Mouse (Mus musculus): ENCODE measurements around the gene Duox1. TPM values are rescaled to one million over a fixed set of nuclear protein-coding genes. Genes with fewer than 3 reads are reported as not detected.

Duox1 gene
- polyA plus RNA-seq, 1 experiment from 2014 or later = 0.05 TPM

DNA sequence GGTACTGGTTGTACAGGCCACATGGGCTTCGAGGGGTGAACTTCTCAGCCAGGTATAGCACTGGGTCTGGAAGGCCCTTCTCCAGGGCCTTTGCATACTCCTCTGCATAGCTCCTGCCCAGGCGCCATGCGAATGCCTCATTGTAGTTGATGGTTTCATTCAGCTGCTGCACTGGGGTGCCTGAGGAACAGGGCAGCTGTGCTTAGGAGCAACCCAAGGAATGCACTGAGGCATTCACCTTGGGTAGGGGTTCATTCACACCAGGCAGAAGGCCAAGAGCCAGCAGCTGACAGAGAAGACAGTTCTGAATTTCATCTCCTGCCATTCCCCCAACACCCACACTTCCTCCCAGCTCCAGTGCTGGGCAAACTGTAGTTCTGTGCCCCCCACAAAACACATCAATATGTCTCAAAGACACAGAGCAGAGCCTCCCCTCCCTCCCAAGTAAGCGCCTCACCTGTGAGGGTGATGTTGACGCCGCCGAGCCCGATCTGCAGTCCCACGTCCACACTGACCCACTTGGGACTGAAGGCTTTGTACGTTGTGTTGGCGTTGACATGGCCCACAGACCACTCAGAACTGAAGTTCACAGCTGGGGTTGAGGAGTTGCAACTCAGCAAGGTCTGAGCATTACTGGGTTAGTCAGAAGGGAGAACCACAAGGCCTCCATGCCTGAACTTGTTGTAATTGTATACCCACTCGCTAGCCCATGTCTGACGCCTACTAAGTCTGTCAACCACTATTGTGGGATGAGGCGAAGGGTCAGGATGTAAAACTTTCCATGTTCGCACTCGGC, 10.2 kb upstream of the Duox1 start:
- Histone ChIP-seq H3K9ac (ENCODE audit: low read length) (no peak overlapping the region), H3K4me3 (ENCODE audit: low read depth, low read length) (no peak overlapping the region), H3K4me2 (ENCODE audit: low read length) (no peak overlapping the region), H3K27me3 (replicated peaks; ENCODE audit: control insufficient read depth, insufficient read depth, low read length) (peaks cover 74% of the 10 kb centered on the region), H3K27ac (ENCODE audit: low read depth) (no peak overlapping the region), H3K4me1 (replicated peaks; ENCODE audit: control insufficient read depth, insufficient read depth, low read length) (peaks cover 8% of the 10 kb centered on the region), H3K36me3 (ENCODE audit: control insufficient read depth, insufficient read depth, low read length) (no peaks in the 10 kb centered on the region), H3K9me3 (ENCODE audit: control insufficient read depth, low read length) (no peaks in the 10 kb centered on the region)
- no peak for ATAC-seq (replicated peaks; ENCODE audit: low FRiP score, low TSS enrichment, low read depth)
- 84% methylated on average over 16 of the region's 16 CpGs for WGBS
- DNase-seq (ENCODE audit: low spot score) = no peak

DNA sequence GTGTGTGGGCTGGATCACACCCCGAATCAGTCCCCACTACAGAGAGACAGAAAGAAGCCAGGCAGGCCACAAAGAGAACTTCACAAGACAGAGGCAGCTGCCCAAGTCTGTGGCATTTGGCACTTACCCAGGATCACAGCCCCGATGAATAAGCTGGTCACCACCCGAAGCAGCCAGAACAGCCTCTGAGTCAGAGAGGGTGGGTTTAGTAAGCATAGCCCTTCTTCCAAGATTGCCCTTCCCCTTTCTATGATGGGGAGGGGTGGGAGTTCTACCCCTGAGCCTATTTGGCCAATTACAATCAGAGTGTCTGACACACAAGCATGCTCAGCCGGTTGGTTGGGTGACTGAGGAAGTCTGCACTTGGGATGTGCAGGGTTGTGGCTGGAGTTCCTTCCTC, 9.3 kb upstream of the Duox1 start:
- H3K27ac ChIP-seq (ENCODE audit: low read depth) = no peak overlapping the region
- no peaks in the 10 kb centered on the region for H3K36me3 ChIP-seq (ENCODE audit: control insufficient read depth, insufficient read depth, low read length)
- DNase-seq (ENCODE audit: low spot score) = no peak
- H3K9ac ChIP-seq (ENCODE audit: low read length) = no peak overlapping the region
- no peaks in the 10 kb centered on the region for H3K9me3 ChIP-seq (ENCODE audit: control insufficient read depth, low read length)
- no peak overlapping the region for H3K4me2 ChIP-seq (ENCODE audit: low read length)
- WGBS = 53% methylated on average over 4 of the region's 4 CpGs
- ATAC-seq (replicated peaks; ENCODE audit: low FRiP score, low TSS enrichment, low read depth) = no peak
- no peak overlapping the region for H3K4me3 ChIP-seq (ENCODE audit: low read depth, low read length)
- H3K4me1 ChIP-seq (replicated peaks; ENCODE audit: control insufficient read depth, insufficient read depth, low read length) = peaks cover 5% of the 10 kb centered on the region; the same call in 1 of the 2 replicates
- H3K27me3 ChIP-seq (replicated peaks; ENCODE audit: control insufficient read depth, insufficient read depth, low read length) = peaks cover 70% of the 10 kb centered on the region

DNA sequence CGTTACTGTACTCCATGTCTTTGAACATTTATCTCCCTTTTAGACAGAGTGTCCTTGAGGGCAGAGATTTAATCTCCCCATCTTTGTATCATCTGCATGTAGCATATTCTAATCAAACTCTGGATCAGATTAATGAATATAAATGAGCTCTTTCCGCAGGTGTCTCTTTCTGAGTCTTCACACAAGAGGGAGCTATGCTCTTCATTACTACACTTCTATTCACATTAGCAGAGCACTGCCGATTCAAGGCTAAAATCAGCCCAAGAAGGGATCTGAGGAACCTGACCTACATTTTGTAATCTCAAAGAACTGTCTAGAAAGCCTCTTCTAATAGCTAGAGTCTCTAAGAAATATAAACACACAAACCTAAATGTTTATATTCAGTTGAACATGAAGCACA, 5.8 kb upstream of the Duox1 start:
- Histone ChIP-seq H3K36me3 (ENCODE audit: control insufficient read depth, insufficient read depth, low read length) (no peaks in the 10 kb centered on the region), H3K27me3 (replicated peaks; ENCODE audit: control insufficient read depth, insufficient read depth, low read length) (peaks cover 74% of the 10 kb centered on the region), H3K9me3 (ENCODE audit: control insufficient read depth, low read length) (no peaks in the 10 kb centered on the region), H3K27ac (ENCODE audit: low read depth) (no peak overlapping the region), H3K4me2 (ENCODE audit: low read length) (no peak overlapping the region), H3K4me3 (ENCODE audit: low read depth, low read length) (no peak overlapping the region), H3K9ac (ENCODE audit: low read length) (no peak overlapping the region), H3K4me1 (replicated peaks; ENCODE audit: control insufficient read depth, insufficient read depth, low read length) (no peaks in the 10 kb centered on the region)
- 38% methylated on average over 3 of the region's 3 CpGs for WGBS
- DNase-seq (ENCODE audit: low spot score) = no peak
- ATAC-seq (replicated peaks; ENCODE audit: low FRiP score, low TSS enrichment, low read depth) = no peak

DNA sequence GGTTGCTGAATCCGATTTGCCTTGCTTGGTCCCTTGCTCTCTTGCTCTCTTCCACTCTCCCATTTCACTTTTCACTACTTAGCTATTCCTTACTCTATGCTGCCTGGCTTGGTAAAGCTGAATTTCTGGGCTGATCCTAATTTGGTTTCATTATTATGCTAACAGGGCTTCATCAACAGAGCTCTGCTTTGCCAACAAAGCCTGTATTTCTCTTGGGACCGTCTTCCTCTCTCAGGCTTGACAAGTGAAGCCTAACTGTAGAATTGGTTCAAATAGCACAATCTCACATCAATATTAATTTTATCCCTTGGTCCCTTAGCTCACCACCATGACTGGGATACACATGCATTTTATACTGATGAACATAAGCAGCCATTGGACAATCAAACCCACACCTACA, 3.9 kb upstream of the Duox1 start:
- 63% methylated on average over 2 of the region's 2 CpGs for WGBS
- H3K9ac ChIP-seq (ENCODE audit: low read length) = no peak overlapping the region
- no peak overlapping the region for H3K4me2 ChIP-seq (ENCODE audit: low read length)
- DNase-seq (ENCODE audit: low spot score) = no peak
- H3K4me1 ChIP-seq (replicated peaks; ENCODE audit: control insufficient read depth, insufficient read depth, low read length) = no peaks in the 10 kb centered on the region
- ATAC-seq (replicated peaks; ENCODE audit: low FRiP score, low TSS enrichment, low read depth) = no peak
- no peak overlapping the region for H3K27ac ChIP-seq (ENCODE audit: low read depth)
- no peaks in the 10 kb centered on the region for H3K9me3 ChIP-seq (ENCODE audit: control insufficient read depth, low read length)
- H3K4me3 ChIP-seq (ENCODE audit: low read depth, low read length) = no peak overlapping the region
- H3K27me3 ChIP-seq (replicated peaks; ENCODE audit: control insufficient read depth, insufficient read depth, low read length) = peaks cover 74% of the 10 kb centered on the region
- H3K36me3 ChIP-seq (ENCODE audit: control insufficient read depth, insufficient read depth, low read length) = no peaks in the 10 kb centered on the region

DNA sequence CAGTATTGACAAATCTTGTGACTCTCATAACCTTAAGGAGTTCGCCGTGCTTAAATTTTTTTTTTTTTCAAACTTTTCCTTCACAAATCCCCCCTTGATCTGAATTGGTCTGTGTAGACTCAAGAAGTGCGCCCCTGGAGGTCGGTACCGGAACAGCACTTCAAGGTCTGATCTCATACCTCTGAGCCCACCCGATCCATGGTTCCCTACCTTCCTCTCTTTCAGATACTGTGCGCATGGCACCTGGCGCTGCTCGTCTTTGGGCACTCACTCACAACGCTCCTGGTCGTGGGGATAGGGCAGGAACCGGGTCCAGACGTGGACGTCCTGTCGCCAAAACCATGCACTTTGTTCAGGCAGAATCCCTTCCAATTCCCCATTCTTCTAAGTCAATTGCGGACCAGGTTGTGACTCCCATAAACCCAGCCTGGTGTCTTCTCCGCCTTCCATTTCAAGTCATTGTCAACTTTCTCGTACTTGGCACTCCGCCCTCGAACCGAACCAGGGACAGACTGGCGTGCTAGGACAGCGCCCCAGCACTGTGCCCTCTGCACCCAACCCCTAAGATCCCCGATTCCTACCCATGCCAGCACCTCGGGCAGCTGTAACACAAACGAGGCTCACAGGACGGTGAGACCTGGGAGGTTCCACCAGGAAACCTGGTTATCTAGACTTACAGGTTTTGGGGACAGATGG, 2.6 kb upstream of the Duox1 start:
- peaks cover 61% of the 10 kb centered on the region for H3K27me3 ChIP-seq (replicated peaks; ENCODE audit: control insufficient read depth, insufficient read depth, low read length)
- no peak overlapping the region for H3K9ac ChIP-seq (ENCODE audit: low read length)
- DNase-seq (ENCODE audit: low spot score) = peak; percentile 87

DNA sequence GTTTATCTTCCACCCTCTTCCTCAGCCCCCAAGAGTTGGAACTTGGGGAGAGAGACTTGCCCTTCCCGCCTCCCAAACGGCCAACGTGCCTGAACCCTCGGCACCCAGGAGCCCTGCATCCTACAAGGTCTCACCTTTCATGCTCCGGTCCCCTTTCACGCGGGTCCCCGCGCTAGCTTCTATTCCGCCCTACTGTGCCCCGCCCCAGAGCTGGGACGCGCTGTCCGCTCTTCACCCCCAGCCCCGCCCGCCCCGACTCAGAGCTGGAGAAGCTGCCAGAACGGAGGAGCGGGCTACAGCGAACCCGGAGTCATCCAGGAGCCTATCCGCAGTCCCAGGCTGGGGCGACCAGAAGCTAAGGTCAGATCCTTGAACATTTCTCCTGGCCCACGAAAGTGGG, 1.9 kb upstream of the Duox1 start, which contains the start of gene Duoxa1:
Gene Duoxa1, minus strand, starts transcription at position 195 of the 400 bp plus-strand sequence.
- H3K27ac ChIP-seq (ENCODE audit: low read depth) = no peak within 1 kb of the TSS
- H3K27me3 ChIP-seq (replicated peaks; ENCODE audit: control insufficient read depth, insufficient read depth, low read length) = peaks cover 59% of the 10 kb centered on the region
- H3K4me1 ChIP-seq (replicated peaks; ENCODE audit: control insufficient read depth, insufficient read depth, low read length) = no peaks in the 10 kb centered on the region
- no peaks in the 10 kb centered on the region for H3K36me3 ChIP-seq (ENCODE audit: control insufficient read depth, insufficient read depth, low read length)
- ATAC-seq (replicated peaks; ENCODE audit: low FRiP score, low TSS enrichment, low read depth) = 0 out of 2 replicates have a peak, but pooled peaks have one; percentile 21
- 2% methylated on average over 24 of the region's 24 CpGs for WGBS
- peak within 1 kb of the TSS; percentile 40 for H3K4me2 ChIP-seq (ENCODE audit: low read length)
- peak within 1 kb of the TSS; percentile 12 for H3K4me3 ChIP-seq (ENCODE audit: low read depth, low read length)
- H3K9me3 ChIP-seq (ENCODE audit: control insufficient read depth, low read length) = no peaks in the 10 kb centered on the region
- DNase-seq (ENCODE audit: low spot score) = no peak
- H3K9ac ChIP-seq (ENCODE audit: low read length) = no peak within 1 kb of the TSS

More for the DNA sequence above, 2.6 kb upstream of the Duox1 start:
- peak; percentile 78 for ATAC-seq (replicated peaks; ENCODE audit: low FRiP score, low TSS enrichment, low read depth)
- Histone ChIP-seq H3K9me3 (ENCODE audit: control insufficient read depth, low read length) (no peaks in the 10 kb centered on the region), H3K36me3 (ENCODE audit: control insufficient read depth, insufficient read depth, low read length) (no peaks in the 10 kb centered on the region), H3K4me2 (ENCODE audit: low read length) (peak overlapping the region; percentile 40), H3K27ac (ENCODE audit: low read depth) (no peak overlapping the region), H3K4me1 (replicated peaks; ENCODE audit: control insufficient read depth, insufficient read depth, low read length) (no peaks in the 10 kb centered on the region), H3K4me3 (ENCODE audit: low read depth, low read length) (peak overlapping the region; percentile 12; the same call in 1 of the 2 replicates)
- 4% methylated on average over 27 of the region's 27 CpGs for WGBS

DNA sequence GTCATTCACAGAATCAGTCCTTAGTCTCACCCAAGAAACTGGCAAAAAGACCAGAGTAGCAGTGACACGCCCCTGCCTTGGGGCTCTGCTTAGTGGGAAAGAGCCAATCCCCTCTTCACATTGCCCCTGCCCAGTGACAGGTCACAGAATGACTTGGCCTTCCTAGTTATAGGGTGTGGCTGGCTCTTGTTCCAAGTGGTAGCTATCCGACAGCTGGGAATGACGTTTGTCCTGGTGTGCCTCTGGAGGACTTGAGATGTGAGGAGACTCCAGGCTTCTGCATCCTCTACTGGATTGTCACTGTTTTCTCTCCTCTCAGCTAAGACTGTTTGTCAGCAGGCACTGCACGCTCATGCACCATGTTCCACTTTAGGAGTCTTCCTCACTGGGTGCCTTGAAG, 1.9 kb downstream of the Duox1 start:
- no peak overlapping the region for H3K27ac ChIP-seq (ENCODE audit: low read depth)
- no peaks in the 10 kb centered on the region for H3K36me3 ChIP-seq (ENCODE audit: control insufficient read depth, insufficient read depth, low read length)
- H3K9ac ChIP-seq (ENCODE audit: low read length) = no peak overlapping the region
- no peak overlapping the region for H3K4me2 ChIP-seq (ENCODE audit: low read length)
- peaks cover 30% of the 10 kb centered on the region for H3K27me3 ChIP-seq (replicated peaks; ENCODE audit: control insufficient read depth, insufficient read depth, low read length)
- H3K4me3 ChIP-seq (ENCODE audit: low read depth, low read length) = no peak overlapping the region
- ATAC-seq (replicated peaks; ENCODE audit: low FRiP score, low TSS enrichment, low read depth) (no peak), DNase-seq (ENCODE audit: low spot score) (no peak)
- H3K9me3 ChIP-seq (ENCODE audit: control insufficient read depth, low read length) = no peaks in the 10 kb centered on the region
- no peaks in the 10 kb centered on the region for H3K4me1 ChIP-seq (replicated peaks; ENCODE audit: control insufficient read depth, insufficient read depth, low read length)
- WGBS = 62% methylated on average over 4 of the region's 4 CpGs

DNA sequence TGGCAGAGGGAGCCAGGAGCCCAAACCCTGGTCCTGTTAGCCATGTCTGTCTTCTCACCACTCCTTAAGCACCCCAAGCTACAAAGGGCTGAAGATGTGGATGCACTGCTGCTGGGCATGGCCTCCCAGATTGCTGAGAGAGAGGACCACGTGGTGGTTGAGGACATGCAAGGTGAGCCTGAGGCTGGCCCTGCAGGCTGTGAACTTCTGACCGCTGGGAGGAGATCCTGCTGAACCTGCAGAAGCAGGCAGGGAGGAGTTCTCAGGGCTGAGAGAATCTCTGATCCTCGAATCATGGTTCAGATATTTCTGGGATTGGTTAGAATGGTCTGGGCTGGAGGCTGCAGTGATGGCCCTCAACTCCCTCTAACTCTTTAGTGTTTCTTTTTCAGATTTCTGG, 8.5 kb downstream of the Duox1 start:
- ATAC-seq (replicated peaks; ENCODE audit: low FRiP score, low TSS enrichment, low read depth) (no peak), DNase-seq (ENCODE audit: low spot score) (no peak)
- H3K27me3 ChIP-seq (replicated peaks; ENCODE audit: control insufficient read depth, insufficient read depth, low read length) = no peaks in the 10 kb centered on the region
- H3K4me1 ChIP-seq (replicated peaks; ENCODE audit: control insufficient read depth, insufficient read depth, low read length) = no peaks in the 10 kb centered on the region
- no peak overlapping the region for H3K4me3 ChIP-seq (ENCODE audit: low read depth, low read length)
- no peaks in the 10 kb centered on the region for H3K9me3 ChIP-seq (ENCODE audit: control insufficient read depth, low read length)
- no peaks in the 10 kb centered on the region for H3K36me3 ChIP-seq (ENCODE audit: control insufficient read depth, insufficient read depth, low read length)
- H3K27ac ChIP-seq (ENCODE audit: low read depth) = no peak overlapping the region
- no peak overlapping the region for H3K4me2 ChIP-seq (ENCODE audit: low read length)
- no peak overlapping the region for H3K9ac ChIP-seq (ENCODE audit: low read length)
- 56% methylated on average over 3 of the region's 3 CpGs for WGBS
